Mouse (Mus musculus) heart, postnatal 25 days (tissue): ENCODE data around the gene Bard1. TPM values are rescaled to one million over a fixed set of nuclear protein-coding genes. Genes with fewer than 3 reads are reported as not detected.

Experiments used
- DNase-seq: peaks from one replicate; pipeline ENCODE4 v3.0.0; 2022; ENCODE audit warnings: low spot score
- intact Hi-C: fragments of 180-260 bp; cut with DNase I; formaldehyde crosslinking; loops from one replicate; pipeline ENCODE4 v1.15.1; 2025
- total RNA-seq, 2 experiments: library from RNA; stranded (reverse); gene quantifications; 2 replicates each; pipeline ENCODE4 v1.2.3; 2021

The Bard1 gene
- under 1 TPM; 0.53 to 0.70 TPM for total RNA-seq

GRCm38 (mm10) chr1:71102344-71103173, at the start of gene Bard1:
Gene Bard1 (minus strand): TSS chr1:71103146.
- intact Hi-C loops, result no loop called here
- peak; percentile 85 for DNase-seq

- DNase-seq, result no peak
- intact Hi-C loops, result no loop called here
These were observed 24.2 kb upstream of the Bard1 start for GRCm38 (mm10) chr1:71127171-71127570.

GRCm38 (mm10) chr1:71118511-71118910, 15.6 kb upstream of the Bard1 start:
- DNase-seq, result no peak
- intact Hi-C loops, result no loop called here

- intact Hi-C loops, result no loop called here
- no peak for DNase-seq
These were observed 14.3 kb upstream of the Bard1 start for GRCm38 (mm10) chr1:71117253-71117652.

GRCm38 (mm10) chr1:71115781-71116180, 12.8 kb upstream of the Bard1 start:
- no peak for DNase-seq
- intact Hi-C loops, result no loop called here

GRCm38 (mm10) chr1:71109858-71110257, 6.9 kb upstream of the Bard1 start:
- no peak for DNase-seq
- intact Hi-C loops, result no loop called here

GRCm38 (mm10) chr1:71106127-71106526, 3.2 kb upstream of the Bard1 start:
- intact Hi-C loops, result no loop called here
- DNase-seq, result no peak

- no peak for DNase-seq
- intact Hi-C loops, result no loop called here
These were observed 2.8 kb upstream of the Bard1 start for GRCm38 (mm10) chr1:71105724-71106123.

GRCm38 (mm10) chr1:71103174-71103864, 373 bp upstream of the Bard1 start:
- intact Hi-C loops, result no loop called here
- DNase-seq, result no peak

GRCm38 (mm10) chr1:71101369-71101970, 1.5 kb downstream of the Bard1 start:
- intact Hi-C loops, result no loop called here
- DNase-seq, result no peak

- DNase-seq, result no peak
- intact Hi-C loops, result no loop called here
These were observed 2.2 kb downstream of the Bard1 start for GRCm38 (mm10) chr1:71100591-71101368.

- intact Hi-C loops, result no loop called here
- no peak for DNase-seq
These were observed 2.9 kb downstream of the Bard1 start for GRCm38 (mm10) chr1:71099945-71100515.

GRCm38 (mm10) chr1:71096031-71096430, 6.9 kb downstream of the Bard1 start:
- no peak for DNase-seq
- intact Hi-C loops, result no loop called here

- DNase-seq, result no peak
- intact Hi-C loops, result no loop called here
These were observed 7.6 kb downstream of the Bard1 start for GRCm38 (mm10) chr1:71095211-71095805.

- intact Hi-C loops, result no loop called here
- no peak for DNase-seq
These were observed 27.3 kb downstream of the Bard1 start for GRCm38 (mm10) chr1:71075651-71076050.

- DNase-seq, result no peak
- intact Hi-C loops, result no loop called here
These were observed 32.2 kb downstream of the Bard1 start for GRCm38 (mm10) chr1:71070771-71071170.

- intact Hi-C loops, result no loop called here
These were observed 34.1 kb downstream of the Bard1 start for GRCm38 (mm10) chr1:71068728-71069304.

GRCm38 (mm10) chr1:71063885-71064492, 39.0 kb downstream of the Bard1 start:
- DNase-seq, result no peak
- intact Hi-C loops, result no loop called here

More at GRCm38 (mm10) chr1:71068728-71069304, 34.1 kb downstream of the Bard1 start:
- DNase-seq, result no peak

- DNase-seq, result no peak
- intact Hi-C loops, result no loop called here
These were observed 46.8 kb downstream of the Bard1 start for GRCm38 (mm10) chr1:71056143-71056542.
